Mouse (Mus musculus) megakaryocyte, embryonic 14.5 days (primary cell): ENCODE results near the gene Ldb1.

Experiments
- FLI1 ChIP-seq: IDR thresholded peaks from 2 replicates; pipeline ENCODE4 v1.6.1; 2012; ENCODE audit warnings: low read length, inconsistent platforms, mixed read lengths
- GATA1 ChIP-seq: IDR thresholded peaks from 3 replicates; pipeline ENCODE4 v1.6.1; 2012; ENCODE audit warnings: mixed read lengths, low read length, inconsistent platforms, borderline replicate concordance

DNA sequence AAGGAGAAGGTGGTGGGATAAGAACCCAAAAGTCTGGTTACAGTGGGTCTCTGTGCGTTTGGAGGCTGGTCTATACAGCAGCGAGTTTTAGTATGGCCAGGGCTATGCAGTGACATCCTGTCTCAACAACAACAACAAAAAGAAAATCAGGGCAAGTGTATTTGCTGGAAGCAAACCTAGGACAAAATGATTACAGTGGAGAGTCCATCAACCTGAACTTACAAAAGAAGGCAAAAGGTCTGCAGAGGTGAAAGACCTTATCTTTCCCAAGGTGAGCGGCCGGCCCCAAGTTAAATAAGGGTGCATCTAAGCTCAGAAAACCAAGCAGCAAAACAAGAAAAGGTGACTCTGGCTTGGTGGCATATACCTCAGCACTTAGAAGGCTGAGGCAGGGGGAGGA, 46.6 kb upstream of the Ldb1 start:
- TF ChIP-seq GATA1, result no peak
- no peak for TF ChIP-seq FLI1
